Mouse (Mus musculus) mouse trophoblast stem cell (cell line): ENCODE measurements at regions not wholly inside any gene's neighbourhood (a gene's known extent, or its start where the extent isn't known, plus 50 kb on each side); places are given as distances from the start of the nearest gene placed in this dataset.

Experiments
- in situ Hi-C, 2 experiments: fragments of 300-500 bp; cut with MseI, MboI; formaldehyde crosslinking; loops; 2 replicates in 1 of 2; 3 replicates in 1 of 2; pipeline ENCODE4 v1.15.1; 2025

- in situ Hi-C loops, result no loop called here
Measured at GRCm38 (mm10) chr11:19659511-19659910, 264.7 kb upstream of the Spred2 start.

DNA sequence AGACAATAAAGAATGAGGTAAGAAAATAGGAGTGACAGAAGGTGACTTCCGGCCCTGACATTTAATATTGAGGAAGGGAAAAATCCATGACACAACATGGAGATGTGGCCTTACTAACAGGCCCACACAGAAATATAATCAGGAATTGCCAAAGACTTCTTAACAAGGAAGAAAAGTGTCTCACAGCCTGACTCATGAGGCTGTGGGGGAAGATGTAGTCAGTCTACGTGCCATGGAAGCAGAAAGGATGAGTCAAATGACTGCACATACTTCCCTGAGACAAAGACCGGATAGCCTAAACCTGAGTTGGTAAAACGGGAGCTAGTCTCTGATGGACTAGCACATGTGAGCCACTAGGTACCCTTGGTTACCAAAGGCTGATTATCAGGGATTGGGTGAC lies 257.4 kb upstream of the Spred2 start:
- in situ Hi-C loops, result no loop called here

DNA sequence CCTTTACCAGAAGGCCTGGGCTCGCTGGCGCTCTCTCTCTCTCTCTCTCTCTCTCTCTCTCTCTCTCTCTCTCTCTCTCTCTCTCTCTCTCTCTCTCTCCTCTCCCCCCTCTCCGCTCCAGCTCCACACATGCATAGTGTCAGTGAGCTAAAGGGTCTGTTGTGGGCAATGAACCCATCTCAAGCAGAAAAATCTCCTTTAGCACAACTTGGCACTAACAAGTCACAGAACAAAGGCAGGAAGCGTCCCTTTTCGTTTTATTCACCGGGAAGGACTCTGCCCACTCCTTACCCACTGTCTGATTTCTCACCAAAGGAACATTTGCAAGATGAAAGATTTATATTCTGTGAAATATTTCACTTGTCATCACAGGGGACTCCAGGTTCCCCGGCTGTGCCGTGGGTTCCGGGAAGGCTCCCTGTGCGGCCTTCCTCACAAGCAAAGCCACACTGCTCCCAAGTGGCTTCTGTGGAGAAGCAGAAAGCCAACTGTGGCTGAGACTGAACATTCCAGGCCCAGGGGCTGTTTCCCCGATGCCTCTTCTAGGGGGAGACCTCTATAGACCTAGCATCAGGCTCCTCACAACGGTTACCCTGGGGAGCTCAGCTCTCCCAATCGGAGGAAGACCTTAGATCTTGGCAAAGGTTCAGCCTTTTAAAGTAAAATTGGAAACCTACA lies 253.2 kb upstream of the Spred2 start:
- in situ Hi-C loops, result no loop called here

DNA sequence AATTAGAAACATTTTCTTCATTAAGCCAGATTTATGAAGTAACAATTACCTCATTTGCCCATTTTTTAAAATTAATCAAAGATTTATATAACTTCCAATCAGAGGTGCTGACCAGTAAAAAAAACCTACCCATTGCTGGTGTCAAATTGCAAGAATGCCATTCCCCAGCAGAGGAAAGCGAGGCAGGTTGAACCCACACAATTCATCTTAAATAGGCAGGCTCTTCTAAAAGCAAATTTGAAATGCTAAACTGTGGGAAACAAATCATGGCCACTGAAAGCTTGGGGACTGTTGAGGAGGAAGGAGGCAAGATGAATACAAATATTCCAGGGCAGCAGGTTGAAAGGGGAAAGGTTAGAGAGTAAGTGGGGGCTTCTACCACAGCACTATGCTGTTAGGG lies 251.2 kb upstream of the Spred2 start:
- in situ Hi-C loops, result no loop called here

- in situ Hi-C loops, result no loop called here
Measured at GRCm38 (mm10) chr11:19676514-19676913, 247.7 kb upstream of the Spred2 start.

- in situ Hi-C loops, result no loop called here
Measured at GRCm38 (mm10) chr11:19679041-19679440, 245.1 kb upstream of the Spred2 start.

DNA sequence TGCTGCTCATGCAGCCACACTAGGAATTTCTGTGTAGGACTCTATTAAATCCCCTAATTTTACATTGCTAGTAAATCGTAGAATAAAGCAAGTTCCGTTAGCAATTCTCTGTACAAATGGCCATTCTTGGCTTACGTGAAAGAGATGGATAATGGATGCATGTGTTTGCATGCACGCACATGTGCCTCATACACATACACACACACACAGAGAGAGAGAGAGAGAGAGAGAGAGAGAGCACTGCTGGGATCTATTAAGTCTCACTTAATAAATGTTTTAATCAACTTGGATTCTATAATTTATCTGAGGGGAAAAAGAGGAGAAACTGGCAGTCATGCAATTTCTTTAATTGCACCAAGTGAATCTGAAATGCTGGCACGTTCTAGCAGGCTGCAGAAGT lies 244.5 kb upstream of the Spred2 start:
- in situ Hi-C loops, result no loop called here

GRCm38 (mm10) chr11:19701198-19701597 lies 223.0 kb upstream of the Spred2 start:
- in situ Hi-C loops, result no loop called here

DNA sequence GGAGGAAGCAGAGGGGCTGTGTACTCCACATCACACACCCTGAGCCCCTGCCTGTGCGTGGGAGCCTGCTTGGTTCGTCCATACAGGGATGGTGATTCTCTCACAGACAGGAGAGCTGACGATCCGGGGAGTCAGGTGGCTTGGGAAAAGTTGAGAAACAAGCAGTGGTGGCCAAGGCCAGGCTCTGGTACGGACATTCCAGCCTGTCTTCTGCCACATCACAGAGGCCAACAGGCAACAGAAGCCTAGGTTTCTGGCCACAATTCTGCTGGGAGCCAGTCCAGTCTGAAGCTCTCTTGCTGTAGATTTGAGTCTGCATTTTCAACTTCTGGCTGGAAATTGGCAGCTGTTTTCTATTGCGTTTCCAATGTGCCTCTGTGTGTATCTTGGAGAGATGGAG lies 215.4 kb upstream of the Spred2 start:
- in situ Hi-C loops, result no loop called here

- in situ Hi-C loops, result no loop called here
Measured at GRCm38 (mm10) chr11:19709337-19709736, 214.8 kb upstream of the Spred2 start.

- in situ Hi-C loops, result no loop called here
Measured at GRCm38 (mm10) chr11:19713091-19713490, 211.1 kb upstream of the Spred2 start.

DNA sequence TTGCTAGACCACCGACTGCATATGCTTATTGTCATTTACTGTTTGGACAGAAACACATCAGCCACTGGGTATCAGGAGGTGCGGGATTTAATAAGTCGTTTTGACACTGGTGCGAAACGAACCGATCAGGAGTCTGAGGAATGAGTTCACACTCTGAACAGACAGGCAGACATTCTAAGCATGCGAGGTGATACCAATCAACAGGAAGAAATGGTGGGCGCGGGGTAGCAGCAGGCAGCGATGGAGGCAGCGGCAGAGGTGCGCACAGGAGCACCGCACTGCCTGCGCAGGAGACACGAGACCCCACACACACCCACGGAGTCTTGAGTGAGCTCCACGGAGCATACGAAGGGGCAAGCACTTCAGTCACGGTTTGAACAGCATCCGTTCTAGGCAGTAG lies 210.6 kb upstream of the Spred2 start:
- in situ Hi-C loops, result no loop called here

DNA sequence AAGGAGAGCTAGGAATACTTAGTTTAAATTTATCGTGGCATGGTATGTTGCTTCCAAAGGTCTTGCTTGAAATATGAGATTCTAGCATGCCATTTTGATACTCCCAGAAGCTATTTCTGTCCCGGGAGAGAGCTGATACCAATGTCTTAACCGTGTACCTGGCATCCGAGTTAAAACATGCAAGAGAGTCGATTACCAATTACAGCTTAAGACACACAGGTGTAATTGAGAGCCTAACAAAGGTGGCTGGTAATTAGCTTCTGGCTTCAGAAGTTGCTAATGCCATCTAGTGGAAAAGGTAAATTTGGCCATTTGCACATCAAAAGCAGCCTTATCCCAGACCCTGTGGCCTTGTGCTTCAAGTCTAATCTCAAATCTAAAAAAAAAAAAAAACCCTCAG lies 210.0 kb upstream of the Spred2 start:
- in situ Hi-C loops, result no loop called here

DNA sequence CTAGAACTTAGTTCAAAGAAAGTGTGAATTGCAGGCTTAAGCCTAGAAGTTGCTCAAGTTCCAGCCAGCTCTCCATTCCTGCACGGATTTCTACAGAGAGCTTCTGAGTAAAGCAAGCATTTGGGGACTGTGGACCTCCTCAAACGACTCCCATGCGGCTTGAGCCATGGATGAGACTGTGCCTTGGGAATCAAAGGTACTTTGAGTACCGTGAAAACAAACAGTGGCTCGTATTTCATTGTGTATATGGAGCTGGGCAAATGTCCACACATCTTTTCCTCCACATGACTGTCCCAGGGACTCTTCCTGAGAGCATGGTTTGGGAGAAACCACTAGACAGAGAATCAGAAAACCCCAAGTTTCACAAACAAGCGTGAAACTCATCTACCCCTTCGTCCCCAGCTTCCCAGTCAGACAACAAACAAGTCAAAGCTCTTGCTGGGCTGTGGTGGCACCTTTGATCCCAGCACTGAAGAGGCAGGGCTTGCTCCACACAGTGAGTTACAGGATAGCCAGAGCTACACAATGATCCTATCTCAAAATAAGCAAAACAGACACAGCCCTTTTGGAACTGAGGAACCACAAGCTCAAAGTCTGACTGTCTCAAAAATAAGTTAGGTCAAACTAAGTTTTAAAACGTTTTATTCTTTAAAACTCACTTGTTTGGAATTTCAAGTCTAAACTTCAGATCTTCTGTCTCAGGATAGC lies 209.1 kb upstream of the Spred2 start:
- in situ Hi-C loops, result no loop called here

DNA sequence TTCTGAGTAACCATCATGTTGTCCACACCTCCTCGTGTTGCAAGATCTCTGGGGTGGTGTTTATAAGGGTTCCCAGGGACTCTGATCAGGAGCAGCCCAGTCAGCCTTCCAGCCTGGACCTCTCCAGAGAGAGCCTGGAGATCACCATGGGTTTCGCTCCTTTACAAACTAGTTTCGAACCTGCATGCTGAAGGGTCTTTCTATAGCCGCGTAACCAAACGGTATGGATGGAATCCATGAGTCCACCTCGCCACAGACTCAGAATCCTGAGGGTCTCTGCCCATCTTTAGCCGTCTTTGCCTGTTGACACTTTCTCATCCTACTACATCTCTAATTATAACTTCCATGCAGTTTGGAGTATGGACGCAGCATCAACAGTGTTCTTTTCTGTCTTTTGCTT lies 206.0 kb upstream of the Spred2 start:
- in situ Hi-C loops, result no loop called here

DNA sequence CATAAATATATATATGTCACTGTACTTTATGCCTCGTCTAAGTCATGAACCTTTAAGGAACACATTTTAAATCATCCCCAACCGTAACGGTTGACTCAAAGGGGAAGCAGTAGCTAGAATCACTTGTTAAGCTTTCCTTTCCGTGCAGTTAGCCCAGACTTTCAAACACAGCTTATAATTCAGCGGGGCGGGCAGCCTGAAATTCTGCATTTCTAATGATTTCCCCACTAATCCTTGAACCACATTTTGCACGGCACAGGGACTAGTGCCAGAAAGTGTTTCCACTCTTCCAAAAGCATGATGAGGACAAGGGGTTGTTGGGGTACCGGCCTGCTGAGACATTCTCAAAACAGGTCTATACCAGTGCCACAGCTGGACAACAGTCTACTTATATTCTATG lies 195.1 kb upstream of the Spred2 start:
- in situ Hi-C loops, result no loop called here

- in situ Hi-C loops, result no loop called here
Measured at GRCm38 (mm10) chr11:19730747-19731146, 193.4 kb upstream of the Spred2 start.

GRCm38 (mm10) chr11:19736076-19736475 lies 188.1 kb upstream of the Spred2 start:
- in situ Hi-C loops, result no loop called here

DNA sequence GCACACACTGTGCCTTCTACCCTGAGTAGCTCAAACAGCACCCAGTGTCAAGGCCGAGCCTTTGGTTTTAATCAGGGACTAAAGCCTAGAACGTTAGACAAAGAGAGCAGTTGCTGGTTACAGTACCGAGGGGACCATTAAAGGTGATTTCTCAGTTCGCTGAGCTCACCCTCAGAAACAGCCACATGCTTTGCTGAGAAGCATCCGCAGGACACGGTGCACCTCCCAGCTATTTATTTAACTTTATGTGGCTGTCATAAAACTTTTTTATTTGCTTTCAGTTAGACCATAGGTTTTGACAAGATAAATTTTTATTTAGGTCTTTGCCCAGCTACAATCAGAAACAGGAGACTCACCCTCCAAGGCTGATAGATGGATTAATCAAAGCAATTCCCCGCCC lies 187.2 kb upstream of the Spred2 start:
- in situ Hi-C loops, result no loop called here

DNA sequence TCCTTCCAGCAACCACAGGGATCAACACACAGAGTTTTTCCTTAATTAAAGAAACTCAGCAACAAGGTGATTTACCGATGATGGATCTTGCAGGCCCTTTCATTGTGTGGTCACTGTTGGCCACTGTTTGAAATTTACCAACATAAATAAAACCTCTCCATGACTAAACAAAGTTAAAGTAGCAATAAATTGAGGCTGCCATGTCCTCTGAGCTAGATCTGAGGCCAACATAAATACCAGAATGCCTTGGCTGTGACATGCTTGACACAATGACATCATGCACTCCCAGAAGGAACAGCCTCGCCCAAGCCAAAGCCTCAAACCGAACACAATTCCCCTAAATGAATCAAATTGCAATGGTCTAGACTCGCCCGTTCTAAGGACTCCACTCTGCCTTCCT lies 186.8 kb upstream of the Spred2 start:
- in situ Hi-C loops, result no loop called here

GRCm38 (mm10) chr11:19737807-19738206 lies 186.4 kb upstream of the Spred2 start:
- in situ Hi-C loops, result no loop called here

DNA sequence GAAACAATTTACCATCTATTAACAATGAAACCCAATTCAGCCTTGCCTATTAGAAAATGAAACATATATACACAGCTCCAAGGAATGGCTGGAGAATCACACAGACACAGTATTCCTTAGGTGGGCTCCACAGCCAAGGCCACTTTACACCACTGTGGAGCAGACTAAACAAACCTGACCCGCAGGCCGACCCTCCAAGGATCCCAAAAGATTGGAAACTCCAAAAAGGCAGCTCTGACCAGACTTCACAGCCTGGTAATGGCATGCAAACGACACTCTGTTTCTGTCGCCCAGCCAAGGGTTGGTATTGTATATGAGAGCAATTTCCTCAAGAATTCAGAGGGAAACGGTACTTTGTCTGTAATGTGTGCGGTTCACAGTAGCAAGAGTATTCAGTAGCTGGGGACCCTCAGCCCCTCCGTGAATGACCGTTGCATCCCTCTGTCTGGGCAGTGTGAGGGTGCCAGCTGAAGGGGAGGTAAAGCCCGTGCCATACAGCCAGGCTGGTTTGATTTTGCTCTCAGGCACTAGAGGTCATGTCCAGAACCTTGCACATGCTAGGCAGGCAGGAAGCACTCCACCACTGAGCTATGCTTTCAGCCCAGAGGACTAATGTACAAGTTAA lies 184.5 kb upstream of the Spred2 start:
- in situ Hi-C loops, result no loop called here

DNA sequence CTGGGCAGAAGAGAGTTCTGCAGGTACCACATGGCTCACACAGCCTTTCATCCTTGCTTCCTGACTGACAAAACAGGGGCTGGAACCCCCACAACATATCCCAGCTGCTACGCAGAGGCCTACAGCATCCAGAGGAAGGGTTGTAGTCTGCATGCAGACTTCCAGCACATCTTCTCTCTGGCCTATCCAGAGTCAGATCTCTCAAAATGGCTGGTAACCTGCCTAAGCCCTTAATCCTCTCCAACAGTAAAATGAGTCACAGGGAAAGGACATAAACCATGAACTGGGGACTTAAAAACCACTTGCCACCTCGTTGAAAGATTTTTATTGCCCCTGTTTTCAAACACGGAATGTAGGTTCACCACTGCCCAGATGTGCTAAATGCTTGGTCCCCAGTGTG lies 183.6 kb upstream of the Spred2 start:
- in situ Hi-C loops, result no loop called here
